Mouse (Mus musculus) ovary, postnatal 36 days (tissue): ENCODE data around the gene Msantd2.

Source experiments
- DNase-seq: peaks from one replicate; pipeline ENCODE4 v3.0.0; 2022; ENCODE audit warnings: low spot score, mixed read lengths

Gene Msantd2

DNA sequence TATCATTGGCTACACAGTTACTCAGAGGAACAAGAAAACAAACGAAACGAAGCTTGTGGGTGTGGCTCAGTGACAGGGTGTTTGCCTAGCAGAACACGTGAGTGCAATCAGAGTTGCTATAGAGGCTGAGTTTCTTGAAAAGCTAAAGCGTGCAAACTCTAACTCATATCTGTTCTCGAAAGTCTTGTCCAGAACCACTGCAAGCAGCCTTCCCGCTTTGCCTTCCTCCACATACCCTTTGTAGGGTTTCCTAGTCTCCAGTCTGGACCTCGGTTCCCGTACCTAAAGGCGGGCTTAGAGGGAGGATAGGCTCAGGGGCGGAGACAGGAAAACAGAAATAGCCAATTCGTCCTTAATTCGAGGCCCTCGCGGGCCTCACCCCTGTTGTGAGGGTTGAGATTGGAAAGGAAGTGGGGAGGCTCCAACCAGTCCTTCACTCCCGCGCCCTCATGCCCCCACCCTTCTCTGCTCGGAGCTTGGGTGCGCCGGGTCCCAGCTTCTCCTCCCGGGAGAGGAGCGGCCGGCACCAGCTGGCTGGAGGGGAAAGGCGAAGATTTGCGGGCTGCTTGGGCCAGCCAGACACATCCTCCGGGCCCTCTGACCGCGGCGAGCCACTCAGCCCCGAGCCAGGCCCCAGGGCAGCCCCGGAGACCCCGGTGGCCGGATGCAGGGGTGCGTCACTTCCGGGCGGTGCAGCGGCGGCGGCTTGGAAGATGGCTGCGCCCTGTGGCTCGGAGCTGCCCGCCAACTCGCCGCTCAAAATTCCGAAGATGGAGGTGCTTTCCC lies at the start of gene Msantd2:
Gene Msantd2 (plus strand): TSS at position 709 of the 786 bp plus-strand sequence.
- peak; percentile 91 for DNase-seq

GRCm38 (mm10) chr9:37452401-37452800 lies 36.7 kb upstream of the Msantd2 start:
- DNase-seq = no peak

GRCm38 (mm10) chr9:37453328-37453727 lies 35.8 kb upstream of the Msantd2 start:
- no peak for DNase-seq

- no peak for DNase-seq
Observed at GRCm38 (mm10) chr9:37454011-37454492, 35.1 kb upstream of the Msantd2 start.

- DNase-seq = no peak
Observed at GRCm38 (mm10) chr9:37454991-37455390, 34.1 kb upstream of the Msantd2 start.

- DNase-seq = no peak
Observed at GRCm38 (mm10) chr9:37455868-37456267, 33.3 kb upstream of the Msantd2 start.

GRCm38 (mm10) chr9:37456481-37456910 lies 32.6 kb upstream of the Msantd2 start:
- DNase-seq = peak; percentile 11

DNA sequence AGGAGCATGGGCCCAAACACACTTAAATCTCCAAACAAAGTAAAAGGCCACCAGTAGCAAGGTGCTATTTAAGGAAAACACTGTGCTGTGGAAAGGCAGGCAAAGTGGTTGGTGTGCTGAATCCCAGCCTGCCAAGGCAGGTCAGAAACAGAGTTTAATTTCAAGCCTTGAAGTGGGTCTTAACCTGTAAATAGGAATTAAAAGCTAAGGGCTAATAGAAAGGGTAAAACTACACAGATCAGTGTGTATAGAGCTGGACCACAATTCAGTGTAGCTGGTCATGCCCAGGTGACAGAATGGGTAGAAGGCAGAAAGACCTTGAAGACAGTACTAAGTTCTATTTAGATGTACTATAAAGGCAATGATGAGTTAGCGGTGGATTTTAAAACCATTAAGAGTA lies 32.0 kb upstream of the Msantd2 start:
- no peak for DNase-seq

- DNase-seq = no peak
Observed at GRCm38 (mm10) chr9:37459665-37460042, 29.5 kb upstream of the Msantd2 start.

DNA sequence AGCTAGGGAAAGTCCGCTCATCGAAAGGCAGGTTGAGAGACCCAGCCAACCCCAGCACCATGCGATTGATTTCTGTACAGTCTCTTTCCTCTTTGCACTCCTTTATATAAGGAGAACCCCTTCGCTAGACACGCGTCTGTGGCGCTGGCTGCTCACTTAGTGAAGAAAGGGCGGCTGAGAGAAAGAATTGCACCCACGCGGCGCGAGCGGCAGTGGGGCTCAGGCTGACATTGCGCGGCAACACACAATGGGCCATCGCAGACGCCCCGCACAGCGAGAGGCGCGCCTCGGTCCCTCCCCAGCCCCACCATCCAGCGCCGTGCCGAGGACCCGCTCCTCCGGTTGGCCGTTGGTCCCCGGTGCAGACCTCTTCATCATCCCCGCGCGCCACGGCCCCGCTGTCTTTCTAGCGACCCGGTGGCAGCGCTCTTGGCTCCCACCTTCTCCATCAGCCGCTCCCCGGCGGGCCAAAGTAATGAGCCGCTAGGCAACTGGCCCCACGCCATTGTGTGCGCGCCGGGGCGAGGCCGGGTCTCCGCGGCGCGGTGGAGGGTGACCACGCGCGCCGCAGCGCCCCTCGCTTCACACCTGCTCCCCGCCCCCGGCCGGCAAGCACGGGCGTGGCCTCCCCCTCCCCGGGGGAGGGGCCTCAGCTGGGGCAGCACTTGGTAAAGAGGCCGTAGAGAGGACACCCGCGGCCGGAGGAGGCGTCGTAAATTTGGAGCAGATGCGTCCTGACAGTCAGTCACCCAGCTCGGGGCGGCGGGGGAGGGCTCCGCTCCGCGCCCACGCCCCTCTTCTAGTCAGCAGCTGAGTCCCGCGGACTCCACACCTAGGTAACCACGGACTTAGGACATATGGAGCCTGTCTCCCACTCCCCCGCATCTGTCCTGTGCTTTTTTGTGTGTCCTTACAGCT lies 28.8 kb upstream of the Msantd2 start:
- DNase-seq = peak; percentile 38

- no peak for DNase-seq
Observed at GRCm38 (mm10) chr9:37460961-37461340, 28.2 kb upstream of the Msantd2 start.

DNA sequence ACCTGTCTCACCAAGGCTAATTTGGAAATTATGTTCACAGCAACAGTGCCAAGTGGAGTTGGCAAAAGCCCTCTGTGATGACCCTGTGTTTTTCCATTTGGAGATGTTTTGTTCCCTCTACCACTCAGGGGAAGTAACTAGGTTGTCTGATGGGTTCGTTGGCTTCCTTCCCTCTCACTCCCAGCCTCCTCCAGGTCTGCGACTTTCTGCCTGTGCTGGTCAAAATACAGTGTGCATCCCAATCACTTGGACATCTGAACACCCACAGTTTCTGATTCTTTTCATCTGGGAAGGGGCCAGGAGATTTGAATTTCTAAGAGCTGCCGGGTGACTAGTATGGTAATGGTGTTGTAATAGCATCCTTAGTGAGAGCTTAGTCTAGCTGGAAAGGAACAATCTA lies 27.5 kb upstream of the Msantd2 start:
- no peak for DNase-seq

DNA sequence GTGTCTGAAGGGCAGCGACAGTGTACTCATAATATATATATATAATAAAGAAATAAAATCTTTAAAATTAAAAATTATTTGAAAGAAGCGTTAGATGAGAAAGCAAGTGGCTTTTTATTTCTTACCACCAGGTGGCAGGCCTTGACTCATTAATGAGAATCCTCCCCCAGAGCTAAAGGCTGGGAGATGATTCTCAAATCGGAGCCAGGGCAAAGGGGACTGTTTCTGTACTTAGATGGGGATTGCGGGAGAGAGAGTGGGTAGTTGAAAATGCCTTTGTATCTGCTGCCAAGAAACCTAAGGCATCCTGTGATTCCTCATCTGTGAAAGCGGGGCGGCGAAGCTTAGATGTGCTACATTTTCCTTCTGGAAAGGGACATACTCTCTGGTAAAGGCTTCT lies 26.4 kb upstream of the Msantd2 start:
- DNase-seq = peak; percentile 9

DNA sequence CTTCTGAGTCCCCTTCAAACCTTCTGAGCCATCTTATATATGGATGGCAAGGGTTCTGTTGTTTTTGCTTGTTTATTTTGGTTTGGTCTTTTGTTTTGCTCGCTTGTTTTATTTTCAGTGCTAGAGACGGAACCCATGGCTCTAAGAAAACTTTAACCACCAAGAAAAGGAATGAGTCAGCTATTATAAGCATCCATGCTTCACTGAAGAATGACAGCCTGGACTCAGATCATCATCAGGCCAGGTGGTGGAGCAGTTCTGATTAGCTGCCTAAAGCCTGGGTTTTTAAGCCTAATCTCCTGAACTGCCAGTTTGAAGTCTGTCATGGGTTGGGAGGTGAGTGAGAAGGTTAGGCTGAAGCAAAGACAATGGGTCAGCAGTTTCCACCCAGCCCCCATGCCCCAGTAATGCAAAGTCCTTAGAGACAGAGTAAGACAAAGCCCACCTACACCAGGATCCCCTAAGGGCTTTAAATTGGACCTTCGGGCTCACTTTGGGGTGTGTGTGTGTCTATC lies 15.5 kb upstream of the Msantd2 start:
- no peak for DNase-seq

- no peak for DNase-seq
Observed at GRCm38 (mm10) chr9:37474923-37475322, 14.2 kb upstream of the Msantd2 start.

DNA sequence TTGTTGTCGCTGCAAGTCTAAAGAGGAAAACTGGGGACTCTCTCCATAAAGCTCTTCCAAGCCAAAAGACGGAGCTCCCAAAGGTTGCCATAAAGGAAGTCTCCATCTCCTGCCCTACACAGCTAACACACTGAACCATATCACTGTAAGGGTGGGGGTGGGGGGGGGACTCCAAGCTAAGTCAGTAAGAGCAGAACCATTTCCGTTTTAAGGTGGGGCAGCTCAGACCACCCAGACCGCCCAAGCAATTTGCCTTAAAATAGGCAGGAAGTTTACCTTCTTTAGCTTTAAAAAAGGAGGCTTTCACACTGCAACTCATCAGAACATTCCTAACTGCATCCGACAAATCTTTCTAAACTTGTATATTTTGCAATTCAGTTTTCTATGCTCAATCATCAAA lies 4.0 kb upstream of the Msantd2 start:
- no peak for DNase-seq

- no peak for DNase-seq
Observed at GRCm38 (mm10) chr9:37488041-37488440, 1.1 kb upstream of the Msantd2 start.

DNA sequence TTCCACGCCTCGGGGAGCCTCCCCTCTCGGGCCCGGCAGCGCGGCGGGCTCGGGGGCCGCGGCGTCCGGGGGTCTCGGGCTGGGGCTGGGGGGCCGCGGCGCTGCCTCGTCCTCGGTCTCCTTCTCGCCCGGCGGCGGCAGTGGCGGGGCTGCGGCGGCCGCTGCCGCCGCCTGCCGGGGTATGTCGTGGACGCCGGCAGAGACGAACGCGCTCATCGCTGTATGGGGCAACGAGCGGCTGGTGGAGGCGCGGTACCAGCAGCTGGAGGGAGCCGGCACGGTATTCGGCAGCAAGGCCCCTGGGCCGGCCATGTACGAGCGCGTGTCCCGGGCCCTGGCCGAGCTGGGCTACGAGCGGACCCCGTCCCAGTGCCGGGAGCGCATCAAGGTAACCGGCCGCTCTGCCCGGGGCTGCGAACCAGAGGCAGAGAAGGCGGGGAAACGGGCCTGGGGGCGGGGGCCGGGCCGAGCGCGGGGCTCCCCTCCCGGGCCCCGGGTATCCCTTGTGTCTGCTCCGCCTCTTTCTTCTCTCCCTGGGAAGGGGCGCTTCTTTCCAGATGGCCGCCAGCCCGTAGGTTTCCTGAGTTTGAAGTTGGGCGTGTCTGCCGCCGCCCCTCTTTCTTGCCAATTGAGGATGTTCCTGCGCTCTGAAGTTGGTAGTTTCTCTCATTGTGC lies 464 bp downstream of the Msantd2 start:
- DNase-seq = peak; percentile 58

GRCm38 (mm10) chr9:37495761-37496160 lies 6.6 kb downstream of the Msantd2 start:
- DNase-seq = no peak

- no peak for DNase-seq
Observed at GRCm38 (mm10) chr9:37496325-37496724, 7.2 kb downstream of the Msantd2 start.

GRCm38 (mm10) chr9:37500201-37500600 lies 11.1 kb downstream of the Msantd2 start:
- DNase-seq = no peak

DNA sequence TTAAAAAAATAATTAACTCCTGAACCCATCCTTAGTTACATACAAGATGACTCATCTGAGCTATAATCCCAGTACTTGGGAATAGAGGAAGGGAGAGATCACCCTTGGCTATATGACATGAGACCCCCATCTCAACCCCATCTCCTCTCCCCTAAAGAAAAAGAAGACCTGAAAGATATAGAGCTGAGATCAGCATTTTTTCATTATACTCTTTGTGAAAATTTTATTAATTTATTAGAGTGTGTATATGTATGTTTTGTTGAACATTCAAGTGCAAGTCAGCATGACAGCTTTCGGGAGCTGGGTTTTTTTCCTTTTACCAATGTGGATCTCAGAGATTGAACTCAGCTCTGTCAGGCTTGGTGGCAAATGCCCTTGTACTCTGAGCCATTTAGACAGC lies 12.1 kb downstream of the Msantd2 start:
- no peak for DNase-seq
